8 mouse cellular contexts compared by ENCODE assay signal in the genomic region with DNA sequence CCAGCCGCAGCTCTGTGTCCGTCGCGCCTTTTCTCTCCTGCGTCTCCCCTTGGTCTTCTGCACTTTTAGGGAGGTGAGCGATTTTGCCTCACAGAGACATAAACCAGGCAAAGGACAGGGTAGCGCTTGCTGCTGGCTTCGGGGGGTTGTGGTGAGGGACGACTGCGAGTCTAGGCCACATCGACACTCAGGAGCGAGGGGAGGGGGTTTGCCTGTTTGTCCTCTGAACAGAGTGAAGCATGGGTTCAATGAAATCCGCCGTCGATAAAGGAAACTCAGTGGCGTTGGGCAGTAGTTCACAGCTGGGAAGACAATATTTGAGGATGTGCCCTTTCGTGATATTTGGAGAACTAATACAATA. TPM values are rescaled to one million over a fixed set of nuclear protein-coding genes. Genes with fewer than 3 reads are reported as not detected.
A peak's percentile ranks its signal among the peaks of the same experiment; 100 is the strongest.
DNase-seq lines count a peak whose midpoint lies in the region; ATAC-seq and TF ChIP-seq lines count a peak whose summit lies in the region.

A gene (minus strand): TSS at position 52 of the 361 bp plus-strand sequence.

- peak within 1 kb of the TSS; percentile 90 for H3ac ChIP-seq in myocyte (ENCODE audit: control insufficient read depth, insufficient read length)

- peaks cover 10% of the 10 kb centered on the region for H3K4me1 ChIP-seq in lung, embryonic 16.5 days (replicated peaks; ENCODE audit: control insufficient read depth, insufficient read depth, low read length)
- H3K4me1 ChIP-seq in embryonic facial prominence, embryonic 13.5 days: peaks cover 18% of the 10 kb centered on the region
- peaks cover 19% of the 10 kb centered on the region for H3K4me1 ChIP-seq in heart, embryonic 15.5 days (replicated peaks)

- intact Hi-C loops in left cerebral cortex, postnatal 14 days (cut with DNase I): no loop called here

- under 1% methylated on average over 17 of the region's 17 CpGs for WGBS in lung, embryonic 16.5 days
- under 1% methylated on average over 17 of the region's 17 CpGs for WGBS in embryonic facial prominence, embryonic 13.5 days
- WGBS in heart, embryonic 15.5 days: under 1% methylated on average over 17 of the region's 17 CpGs

- peak within 1 kb of the TSS; percentile 91 for H3K9ac ChIP-seq in lung, embryonic 16.5 days (ENCODE audit: low read length)
- H3K9ac ChIP-seq in embryonic facial prominence, embryonic 13.5 days: peak within 1 kb of the TSS; percentile 98
- peak within 1 kb of the TSS; percentile 91 for H3K9ac ChIP-seq in heart, embryonic 15.5 days

- H3K27ac ChIP-seq in lung, embryonic 16.5 days (ENCODE audit: low read length): peak within 1 kb of the TSS; percentile 98
- peak within 1 kb of the TSS; percentile 97 for H3K27ac ChIP-seq in embryonic facial prominence, embryonic 13.5 days
- H3K27ac ChIP-seq in heart, embryonic 15.5 days: peak within 1 kb of the TSS; percentile 97

- ATAC-seq in lung, embryonic 16.5 days (ENCODE audit: low read depth): no peak
- 0 out of 2 replicates have a peak, but pooled peaks have one; percentile 12 for ATAC-seq in embryonic facial prominence, embryonic 13.5 days (ENCODE audit: insufficient number of reproducible peaks, insufficient read depth, low FRiP score, low TSS enrichment, low read depth)
- ATAC-seq in heart, embryonic 15.5 days (replicated peaks; ENCODE audit: insufficient number of reproducible peaks, insufficient read depth, low FRiP score, low read depth): peak; percentile 4; the same call in 1 of the 2 replicates

- H3K79me2 ChIP-seq in myocyte (ENCODE audit: control insufficient read depth, insufficient read depth): peaks cover 24% of the 10 kb centered on the region

- TF ChIP-seq POLR2A in myocyte (IDR thresholded peaks at IDR 0.05; ENCODE audit: insufficient read length, low read depth): no peak

- peak within 1 kb of the TSS; percentile 86 for H3K4me3 ChIP-seq in lung, embryonic 16.5 days (ENCODE audit: low read length)
- peak within 1 kb of the TSS; percentile 95 for H3K4me3 ChIP-seq in embryonic facial prominence, embryonic 13.5 days
- H3K4me3 ChIP-seq in heart, embryonic 15.5 days: peak within 1 kb of the TSS; percentile 85
- peak within 1 kb of the TSS; percentile 91 for H3K4me3 ChIP-seq in myocyte

- no peaks in the 10 kb centered on the region for H3K9me3 ChIP-seq in lung, embryonic 16.5 days (ENCODE audit: control insufficient read depth, low read length)
- H3K9me3 ChIP-seq in embryonic facial prominence, embryonic 13.5 days: no peaks in the 10 kb centered on the region
- H3K9me3 ChIP-seq in heart, embryonic 15.5 days (replicated peaks): no peaks in the 10 kb centered on the region

- H3K36me3 ChIP-seq in lung, embryonic 16.5 days (ENCODE audit: control insufficient read depth, insufficient read depth, low read length): peaks cover 5% of the 10 kb centered on the region
- peaks cover 24% of the 10 kb centered on the region for H3K36me3 ChIP-seq in embryonic facial prominence, embryonic 13.5 days
- peaks cover 13% of the 10 kb centered on the region for H3K36me3 ChIP-seq in heart, embryonic 15.5 days
- H3K36me3 ChIP-seq in myocyte (ENCODE audit: control insufficient read depth, insufficient read depth): peaks cover 1% of the 10 kb centered on the region

- H3K27me3 ChIP-seq in lung, embryonic 16.5 days (ENCODE audit: control insufficient read depth, insufficient read depth, low read depth, low read length): no peaks in the 10 kb centered on the region
- H3K27me3 ChIP-seq in embryonic facial prominence, embryonic 13.5 days: no peaks in the 10 kb centered on the region
- no peaks in the 10 kb centered on the region for H3K27me3 ChIP-seq in heart, embryonic 15.5 days
- no peaks in the 10 kb centered on the region for H3K27me3 ChIP-seq in myocyte (ENCODE audit: control insufficient read depth, insufficient read depth, insufficient read length)

- H3K4me2 ChIP-seq in lung, embryonic 16.5 days (ENCODE audit: low read depth, low read length): peak within 1 kb of the TSS; percentile 86
- H3K4me2 ChIP-seq in embryonic facial prominence, embryonic 13.5 days: peak within 1 kb of the TSS; percentile 71
- peak within 1 kb of the TSS; percentile 83 for H3K4me2 ChIP-seq in heart, embryonic 15.5 days
- H3K4me2 ChIP-seq in myocyte (ENCODE audit: low read depth): peak within 1 kb of the TSS; percentile 91

- DNase-seq in lung, postnatal 4 days: no peak
- DNase-seq in left cerebral cortex, postnatal 14 days (ENCODE audit: low spot score in 2 of 2): no peak
- DNase-seq in c-Kit-positive CD71-positive TER-119-positive erythroid progenitor cells, embryonic 14.5 days (ENCODE audit: low spot score): no peak
- no peak for DNase-seq in natural killer cell, adult 2 months (ENCODE audit: low spot score in 2 of 2)

TF ChIP-seq in myocyte, 11 proteins besides CTCF, POLR2A, EP300 and RAD21:
- no peak for TF ChIP-seq MAX (IDR thresholded peaks at IDR 0.05; ENCODE audit: low read depth)
- TF ChIP-seq POLR2AphosphoS2 (IDR thresholded peaks at IDR 0.05; ENCODE audit: insufficient read length, low read depth): peak; percentile 11

RNA-seq across cellular contexts. Expression of the gene that starts here (rescaled TPM):
- polyA plus RNA-seq in lung, embryonic 16.5 days (2015; fragmentation: Nextera tagmentation; extraction: Ambion mirVana): 117 and 119 TPM in 2 replicates
- 159 and 178 TPM in 2 replicates for polyA plus RNA-seq in embryonic facial prominence, embryonic 13.5 days (2015; fragmentation: Nextera tagmentation; extraction: Ambion mirVana)
- polyA plus RNA-seq in heart, embryonic 15.5 days (2015; fragmentation: Nextera tagmentation; extraction: Ambion mirVana): 83.5 and 92.4 TPM in 2 replicates
- 100 to 1,000 TPM; 153 to 158 TPM for total RNA-seq in left cerebral cortex, postnatal 14 days (2021)
- 79.1 TPM for polyA plus RNA-seq in myocyte (2012; fragmentation: generic; extraction: Trizol)
